Mouse (Mus musculus): ENCODE measurements around the gene Itgb2.

GRCm38 (mm10) chr10:77581023-77581407, 51.0 kb downstream of the Itgb2 start:
- TF ChIP-seq CTCF (conservative IDR thresholded peaks at IDR 0.05; ENCODE audit: insufficient read depth, insufficient read length, low read depth, low read length) (no peak), POLR2A (IDR thresholded peaks at IDR 0.05; ENCODE audit: low read depth, low read length) (no peak)
